Mouse (Mus musculus) mouse trophoblast stem cell (cell line): ENCODE measurements at regions not wholly inside any gene's neighbourhood (a gene's known extent, or its start where the extent isn't known, plus 50 kb on each side); places are given as distances from the start of the nearest gene placed in this dataset.
"Not testable (repeated sequence)": the region's sequence is repeated elsewhere in the genome, so short reads cannot be mapped to it uniquely, and the experiment has no call there.

Experiments
- in situ Hi-C, 2 experiments: fragments of 300-500 bp; cut with MseI, MboI; formaldehyde crosslinking; loops; 2 replicates in 1 of 2; 3 replicates in 1 of 2; pipeline ENCODE4 v1.15.1; 2025

DNA sequence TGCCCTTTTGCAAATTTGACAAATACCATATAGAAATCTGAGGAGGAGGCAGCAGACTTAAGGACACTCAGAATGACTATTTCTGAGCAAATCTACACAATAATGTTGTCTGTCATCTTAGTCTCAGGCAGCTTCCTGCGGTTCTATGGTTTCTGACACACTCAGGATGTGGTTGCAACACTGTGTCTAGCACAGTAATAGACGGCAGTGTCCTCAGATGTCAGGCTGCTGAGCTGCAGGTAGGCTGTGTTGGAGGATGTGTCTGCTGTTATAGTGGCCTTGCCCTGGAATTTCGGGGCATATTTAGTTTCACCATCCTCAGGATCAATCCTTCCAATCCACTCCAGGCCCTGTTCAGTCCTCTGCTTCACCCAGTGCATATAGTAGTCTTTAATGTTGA lies 450.6 kb downstream of the Adam6a start:
- in situ Hi-C loops, result loop anchor here (5.0 kb wide), 1 partner anchor 52 kb away; no protein-coding TSS in a partner anchor

DNA sequence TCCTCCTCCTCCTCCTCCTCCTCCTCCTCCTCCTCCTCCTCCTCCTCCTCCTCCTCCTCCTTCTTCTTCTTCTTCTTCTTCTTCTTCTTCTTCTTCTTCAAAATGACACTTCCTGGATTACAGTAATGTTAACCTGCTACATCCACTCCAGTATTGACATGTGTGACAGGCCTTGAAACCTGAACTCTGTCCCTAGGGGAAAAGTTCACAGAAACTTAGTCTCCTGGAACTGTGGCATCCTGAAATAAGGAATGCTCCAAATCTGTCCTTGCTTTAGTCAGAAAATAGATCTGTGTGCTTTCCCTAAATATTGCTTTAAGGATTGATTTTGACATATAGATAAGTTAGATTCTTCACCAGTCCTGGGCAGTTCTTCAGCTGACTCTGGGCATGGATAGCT lies 464.8 kb downstream of the Adam6a start:
- in situ Hi-C loops, result not testable (repeated sequence)

DNA sequence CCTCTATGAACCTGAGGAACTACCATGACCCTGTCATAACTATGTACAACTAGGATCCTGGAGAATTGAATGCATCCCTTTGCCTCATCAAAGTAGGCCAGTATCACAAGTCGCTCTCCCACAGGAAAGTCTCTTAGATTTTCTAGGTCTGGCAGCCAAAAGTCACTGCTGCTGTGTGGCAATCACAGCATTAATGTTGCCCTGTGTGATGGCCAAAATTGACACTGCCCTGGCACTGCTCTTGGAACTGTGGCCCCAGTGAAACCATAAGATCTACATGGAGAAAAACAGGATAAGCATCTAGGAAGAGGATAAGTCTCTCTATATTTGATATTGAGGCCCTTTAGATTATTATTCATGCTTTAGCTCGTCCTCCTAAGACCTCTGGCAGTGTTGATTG lies 465.7 kb downstream of the Adam6a start:
- in situ Hi-C loops, result no loop called here

DNA sequence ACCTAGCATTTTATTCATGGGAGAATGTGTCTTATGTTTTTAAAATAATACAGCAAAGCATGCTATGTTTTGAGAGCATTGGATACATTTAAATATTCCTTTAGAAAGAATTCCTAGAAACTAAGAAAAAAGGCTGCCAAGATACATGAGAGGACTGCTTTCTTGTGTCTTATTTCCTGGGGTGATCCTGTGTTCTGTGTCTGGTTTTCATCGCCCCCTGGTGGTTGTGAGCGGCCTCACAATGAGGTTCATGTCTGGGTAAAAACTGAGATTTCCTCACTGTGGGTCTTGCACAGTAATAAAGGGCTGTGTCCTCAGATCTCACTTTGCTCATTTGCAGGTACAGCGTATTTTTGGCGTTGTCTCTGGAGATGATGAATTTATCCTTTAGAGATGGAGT lies 469.2 kb downstream of the Adam6a start:
- in situ Hi-C loops, result not testable (repeated sequence)

DNA sequence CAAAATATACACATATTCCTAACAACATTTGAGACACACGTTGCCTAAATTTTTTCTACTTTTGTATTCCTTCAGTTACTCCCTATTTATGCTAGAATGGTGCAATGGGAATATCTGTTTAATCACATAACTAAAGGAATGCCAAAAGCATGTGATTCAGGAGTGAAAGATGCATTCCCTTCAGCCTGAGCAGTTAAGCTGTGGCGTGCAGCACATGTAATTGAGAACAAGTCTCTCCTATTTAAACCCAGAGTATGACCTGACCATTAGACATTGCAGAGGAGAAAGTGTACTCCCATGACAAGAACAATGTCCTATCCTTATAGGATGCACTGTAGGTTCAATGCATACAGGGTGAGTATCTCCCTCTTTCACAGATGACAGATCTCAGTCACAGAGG lies 493.3 kb downstream of the Adam6a start:
- in situ Hi-C loops, result loop anchor here in 1 of 2 experiments (5.0 kb wide), 1 partner anchor 65 kb away; no protein-coding TSS in a partner anchor

DNA sequence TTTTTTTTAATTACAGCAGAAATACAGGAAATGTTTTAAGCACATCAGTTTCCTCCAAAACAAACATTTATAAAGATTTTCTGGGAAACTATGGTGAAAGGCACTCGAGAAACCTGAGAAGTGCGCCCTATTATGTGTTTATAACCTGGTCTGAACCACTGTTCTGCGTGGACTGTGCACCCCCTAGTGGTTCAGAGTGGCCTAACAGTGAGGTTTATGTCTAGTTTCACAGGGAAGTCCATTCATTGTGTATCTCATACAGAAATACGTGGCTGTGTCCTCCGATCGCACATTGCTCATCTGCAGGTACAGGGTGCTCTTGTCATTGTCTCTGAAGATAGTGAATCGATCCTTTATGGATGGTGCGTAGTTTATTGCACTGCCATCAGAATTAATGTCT lies 504.3 kb downstream of the Adam6a start:
- in situ Hi-C loops, result loop anchor here in 1 of 2 experiments (5.0 kb wide), 1 partner anchor 66 kb away; no protein-coding TSS in a partner anchor

DNA sequence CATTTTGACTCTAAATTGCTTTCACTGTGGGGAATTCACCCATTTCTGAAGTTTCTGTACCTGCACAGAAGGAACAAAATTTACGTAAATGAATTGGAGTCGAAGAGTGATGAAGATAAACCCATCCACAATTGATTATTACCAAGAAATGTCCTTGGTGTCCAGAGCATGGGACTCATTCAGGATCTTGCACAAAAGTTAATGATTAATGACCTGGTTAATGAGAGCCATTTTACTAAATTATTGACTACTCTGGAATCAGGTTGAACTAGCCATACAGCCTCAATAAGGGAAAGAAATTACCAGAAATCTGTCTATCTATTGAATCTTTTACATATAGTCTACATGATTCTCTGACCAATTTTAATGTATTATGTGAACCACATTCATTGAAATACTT lies 509.6 kb downstream of the Adam6a start:
- in situ Hi-C loops, result no loop called here

DNA sequence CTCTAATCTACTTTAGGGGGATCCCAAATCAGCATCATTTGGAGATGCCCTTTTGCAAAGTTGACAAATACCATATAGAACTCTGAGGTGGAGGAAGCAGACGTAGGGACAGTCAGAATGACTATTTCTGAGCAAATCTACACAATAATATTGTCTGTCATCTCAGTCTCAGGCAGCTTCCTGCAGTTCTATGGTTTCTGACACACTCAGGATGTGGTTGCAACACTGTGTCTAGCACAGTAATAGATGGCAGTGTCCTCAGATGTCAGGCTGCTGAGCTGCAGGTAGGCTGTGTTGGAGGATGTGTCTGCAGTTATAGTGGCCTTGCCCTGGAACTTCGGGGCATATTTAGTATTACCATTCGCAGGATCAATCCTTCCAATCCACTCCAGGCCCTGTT lies 515.9 kb downstream of the Adam6a start:
- in situ Hi-C loops, result no loop called here

DNA sequence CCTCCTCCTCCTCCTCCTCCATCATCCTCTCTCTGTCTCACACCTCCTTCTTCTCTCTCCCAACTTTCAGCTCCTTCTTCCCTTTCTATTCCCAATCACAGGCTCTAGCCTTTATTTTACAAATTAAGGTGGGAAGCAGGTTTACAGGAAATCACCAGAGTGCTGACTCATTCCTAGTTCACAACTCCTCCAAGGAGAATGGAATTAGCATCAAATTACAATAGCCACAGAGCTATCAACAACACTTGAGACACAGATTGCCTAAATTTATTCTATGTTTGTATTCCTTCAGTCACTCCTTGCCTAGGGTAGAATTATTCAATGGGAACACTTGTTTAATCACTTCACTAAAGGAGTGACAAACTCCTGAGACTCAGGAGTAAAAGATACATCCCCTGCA lies 523.5 kb downstream of the Adam6a start:
- in situ Hi-C loops, result no loop called here

DNA sequence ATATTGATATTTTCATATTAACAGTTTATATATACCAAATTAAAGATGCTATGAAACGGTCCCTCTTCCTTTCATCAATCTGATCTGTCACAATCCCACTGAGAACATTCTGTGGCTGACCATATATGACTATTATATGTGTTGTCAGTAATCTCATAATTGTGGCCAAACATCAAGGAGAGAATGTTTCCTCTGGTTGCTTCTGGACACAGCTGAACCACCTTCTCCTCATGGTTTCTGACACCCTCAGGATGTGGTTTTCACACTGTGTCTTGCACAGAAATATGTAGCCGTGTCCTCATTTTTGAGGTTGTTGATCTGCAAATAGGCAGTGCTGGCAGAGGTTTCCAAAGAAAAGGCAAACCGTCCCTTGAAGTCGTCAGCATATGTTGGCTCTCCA lies 565.0 kb downstream of the Adam6a start:
- in situ Hi-C loops, result loop anchor here (5.0 kb wide), 1 partner anchor 34 kb away; no protein-coding TSS in a partner anchor

DNA sequence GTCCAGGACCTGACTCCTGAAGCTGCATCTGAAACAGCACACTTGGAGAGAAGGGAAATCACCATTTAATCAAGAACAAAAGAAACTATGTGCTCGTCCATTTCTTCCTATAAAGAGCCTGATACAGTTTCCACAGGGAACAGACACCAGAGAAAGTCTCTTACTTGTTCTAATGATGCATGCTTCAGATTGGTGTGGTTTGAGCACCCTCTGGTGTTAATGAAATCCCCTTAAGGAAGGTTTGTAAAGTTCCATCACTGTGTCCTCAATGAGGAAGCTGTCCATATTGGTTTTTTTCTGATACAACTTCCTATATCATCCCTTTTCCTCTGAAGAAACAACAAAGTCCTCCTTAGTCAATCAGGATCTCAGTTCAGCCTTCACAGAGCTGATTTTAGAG lies 591.2 kb downstream of the Adam6a start:
- in situ Hi-C loops, result no loop called here

DNA sequence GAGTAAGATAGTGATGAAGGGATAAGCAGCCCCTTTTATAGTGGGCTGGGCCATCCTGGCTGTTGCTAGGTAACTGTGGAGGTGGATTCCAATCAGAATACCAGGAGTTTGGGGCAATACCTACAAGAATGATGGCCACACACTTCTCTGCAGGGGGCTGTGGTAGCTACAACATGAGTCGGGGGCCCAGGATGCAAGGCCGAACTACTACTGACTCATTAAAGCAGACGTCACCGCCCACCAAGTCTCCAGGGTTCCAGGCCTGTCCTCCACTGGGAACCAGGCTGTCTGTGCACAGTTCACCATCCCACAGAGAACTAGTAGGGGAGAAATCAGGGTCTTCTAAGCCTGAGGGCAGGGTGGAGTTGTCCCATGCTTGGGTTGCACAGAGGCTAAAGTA lies 605.1 kb downstream of the Adam6a start:
- in situ Hi-C loops, result no loop called here

DNA sequence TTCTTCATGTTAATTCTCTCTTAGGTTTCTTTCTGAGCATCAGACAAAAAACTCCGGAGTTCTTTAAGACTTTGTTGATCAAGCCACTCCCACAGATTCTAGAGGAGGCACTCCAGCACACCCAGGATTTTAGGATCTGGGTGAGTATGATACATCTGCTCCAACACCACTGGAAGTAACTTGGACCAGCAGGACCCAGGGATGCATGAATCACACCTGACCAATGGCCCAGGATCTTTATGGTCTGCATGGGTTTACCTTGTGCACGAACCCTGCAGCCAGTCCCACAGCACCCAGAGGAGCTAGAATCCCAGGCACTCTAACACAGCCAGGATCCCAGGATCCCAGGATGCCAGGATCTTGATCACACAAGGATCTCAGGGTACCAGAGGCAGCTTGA lies 628.6 kb downstream of the Adam6a start:
- in situ Hi-C loops, result no loop called here

DNA sequence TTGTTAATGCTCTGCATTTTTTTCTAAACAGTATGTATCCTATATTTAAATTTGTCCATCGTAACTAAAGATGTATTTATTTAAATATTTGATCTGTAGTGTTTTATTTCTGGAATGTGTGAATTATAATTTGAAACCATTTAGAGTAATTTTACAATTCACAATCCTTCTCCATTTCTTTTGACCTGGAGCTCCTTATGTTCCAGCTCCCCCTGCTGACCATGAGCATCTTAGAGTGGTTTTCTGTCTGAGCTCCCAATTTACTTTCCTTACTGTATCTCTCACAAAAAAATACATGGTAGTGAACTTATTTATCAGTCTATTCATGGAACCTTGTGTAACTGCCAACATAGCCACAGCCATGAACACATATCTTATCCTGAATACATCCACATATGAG lies 655.8 kb downstream of the Adam6a start:
- in situ Hi-C loops, result no loop called here

DNA sequence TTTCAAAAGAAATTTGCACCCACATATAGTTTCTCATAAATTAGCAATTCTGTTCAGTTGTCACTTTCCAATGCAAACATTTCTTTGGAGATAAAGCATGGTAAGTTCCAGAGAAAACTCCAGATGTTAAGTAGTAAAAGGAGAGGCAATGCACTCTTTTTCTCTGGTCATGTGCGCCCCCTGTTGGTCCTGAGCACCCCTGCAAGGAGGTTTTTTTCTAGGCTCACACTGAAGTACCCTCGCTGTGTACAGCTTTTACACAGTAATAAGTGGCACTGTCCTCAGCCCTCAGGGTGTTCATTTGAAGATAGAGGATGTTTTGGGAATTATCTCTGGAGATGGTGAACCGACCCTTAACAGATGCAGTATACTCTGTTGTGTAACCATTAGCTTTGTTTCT lies 678.8 kb downstream of the Adam6a start:
- in situ Hi-C loops, result no loop called here
